Mouse (Mus musculus) megakaryocyte-erythroid progenitor cell, adult 5 weeks (primary cell): ENCODE data around the gene Ube3b. TPM values are rescaled to one million over a fixed set of nuclear protein-coding genes. Genes with fewer than 3 reads are reported as not detected.

Experiments used
- polyA plus RNA-seq: library from polyadenylated mRNA; stranded (reverse); fragments of >175 nt; gene quantifications from 2 replicates; pipeline ENCODE4 v1.2.3, GENCODE M21; 2012

The Ube3b gene
- 62.7 and 63.3 TPM in 2 replicates for polyA plus RNA-seq

GRCm38 (mm10) chr5:114380209-114381012, at the start of gene Ube3b, which contains the start of gene Kctd10:
TSS of gene Ube3b (plus strand) at chr5:114380607.
TSS of gene Kctd10 (minus strand) at chr5:114380508.

DNA sequence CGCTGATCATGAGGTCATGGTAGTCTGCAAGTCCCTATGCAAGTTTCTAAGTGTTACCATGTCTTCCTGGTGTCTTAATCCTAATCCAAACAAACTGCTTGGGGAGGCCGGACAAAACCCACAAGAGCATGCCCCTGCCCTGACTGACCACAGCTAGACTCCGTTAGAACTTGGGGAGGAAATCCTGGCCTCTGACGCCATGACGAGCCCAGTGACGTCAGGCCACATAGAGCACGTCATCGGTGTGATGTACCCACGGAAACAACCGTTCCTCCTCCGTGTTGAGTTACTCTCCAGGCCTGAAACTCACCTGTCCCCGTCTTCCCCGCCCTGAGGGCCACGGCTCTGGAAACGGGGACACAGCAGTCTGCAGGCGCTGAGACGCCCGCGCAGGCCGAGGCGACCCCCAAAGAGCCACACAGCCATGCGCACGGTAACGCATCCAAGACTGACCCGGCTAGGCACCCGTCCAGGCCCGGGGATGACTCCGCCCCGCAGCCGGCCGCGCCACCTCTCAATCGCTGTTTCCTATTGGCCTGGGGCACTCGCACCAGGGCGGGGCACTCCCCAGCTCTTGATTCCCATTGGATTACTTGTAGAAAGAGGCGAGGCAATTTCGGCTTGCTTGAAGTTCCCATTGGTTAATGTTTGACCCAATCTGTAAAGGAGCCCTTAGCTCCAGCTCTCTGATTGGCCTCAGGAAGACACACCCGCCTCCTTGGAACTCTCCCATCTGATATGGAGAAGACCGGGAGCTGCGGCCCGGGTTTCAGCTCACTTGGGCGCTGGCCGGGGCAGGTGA, 63.4 kb downstream of the Ube3b start, which contains the start of the genes Mmab and Mvk:
Gene Mmab, minus strand, starts transcription at position 495 of the 802 bp plus-strand sequence.
Gene Mvk, plus strand, starts transcription at position 704 of the 802 bp plus-strand sequence.

Other genes starting within 250 kb of the Ube3b start
- 1.2 and 1.5 TPM in 2 replicates for gene Acacb, start 234.1 kb upstream of the Ube3b start, polyA plus RNA-seq
- 0.17 TPM in 2 replicates for gene Foxn4, start 106.8 kb upstream of the Ube3b start, polyA plus RNA-seq
- 0.17 and 0.41 TPM in 2 replicates for gene Myo1h, start 91.4 kb upstream of the Ube3b start, polyA plus RNA-seq
- 77.2 and 80.6 TPM in 2 replicates for gene Kctd10, start 99 bp upstream of the Ube3b start, polyA plus RNA-seq
- 18.8 and 20.1 TPM in 2 replicates for gene Mmab, start 63.5 kb downstream of the Ube3b start, polyA plus RNA-seq
- 20.1 and 21.7 TPM in 2 replicates for gene Mvk, start 63.7 kb downstream of the Ube3b start, polyA plus RNA-seq
- 4.5 and 5.9 TPM in 2 replicates for gene Fam222a, start 187.4 kb downstream of the Ube3b start, polyA plus RNA-seq